Mouse (Mus musculus): ENCODE measurements around the gene Arhgap28.

- no peak for TF ChIP-seq CTCF (IDR thresholded peaks at IDR 0.05; ENCODE audit: low read depth)
- TF ChIP-seq EP300 (optimal IDR thresholded peaks at IDR 0.05), result no peak
Measured at GRCm38 (mm10) chr17:68042377-68042776, 38.5 kb upstream of the Arhgap28 start.
